Mouse (Mus musculus): ENCODE results near the gene Ccdc38. TPM values are rescaled to one million over a fixed set of nuclear protein-coding genes. Genes with fewer than 3 reads are reported as not detected.

Ccdc38 gene
- polyA plus RNA-seq, 1 experiment from 2014 or later, result 0.44 TPM

- H3K36me3 ChIP-seq (ENCODE audit: control insufficient read depth, insufficient read depth), result no peaks in the 10 kb centered on the region
Measured at GRCm38 (mm10) chr10:93592456-93592855, 52.0 kb downstream of the Ccdc38 start.

GRCm38 (mm10) chr10:93594022-93594482 lies 53.6 kb downstream of the Ccdc38 start:
- 1% methylated on average over 22 of the region's 22 CpGs for WGBS
- H3K4me2 ChIP-seq (ENCODE audit: low read length), result peak overlapping the region; percentile 95
- peaks cover 9% of the 10 kb centered on the region for H3K4me1 ChIP-seq (replicated peaks; ENCODE audit: control insufficient read depth, insufficient read depth, low read length)
- peak overlapping the region; percentile 77 for H3K9ac ChIP-seq (replicated peaks; ENCODE audit: low read depth, low read length)
- peak overlapping the region; percentile 51 for H3K4me3 ChIP-seq (replicated peaks; ENCODE audit: low read length)
- 0 out of 2 replicates have a peak, but pooled peaks cover 2% of the 10 kb centered on the region for H3K27me3 ChIP-seq (replicated peaks; ENCODE audit: control insufficient read depth, insufficient read depth, low read length)
- no peaks in the 10 kb centered on the region for H3K9me3 ChIP-seq (ENCODE audit: control insufficient read depth, low read length)
- H3K36me3 ChIP-seq (ENCODE audit: control insufficient read depth, insufficient read depth), result no peaks in the 10 kb centered on the region
- H3K27ac ChIP-seq (ENCODE audit: low read length), result no peak overlapping the region
- ATAC-seq, result peak; percentile 76

More at GRCm38 (mm10) chr10:93592456-93592855, 52.0 kb downstream of the Ccdc38 start:
- no peak for ATAC-seq
- no peak overlapping the region for H3K27ac ChIP-seq (ENCODE audit: low read length)
- no peak overlapping the region for H3K9ac ChIP-seq (replicated peaks; ENCODE audit: low read depth, low read length)
- 0 out of 2 replicates have a peak, but pooled peaks cover 2% of the 10 kb centered on the region for H3K27me3 ChIP-seq (replicated peaks; ENCODE audit: control insufficient read depth, insufficient read depth, low read length)
- no peak overlapping the region for H3K4me3 ChIP-seq (replicated peaks; ENCODE audit: low read length)
- peaks cover 22% of the 10 kb centered on the region for H3K4me1 ChIP-seq (replicated peaks; ENCODE audit: control insufficient read depth, insufficient read depth, low read length)
- H3K9me3 ChIP-seq (ENCODE audit: control insufficient read depth, low read length), result no peaks in the 10 kb centered on the region
- 59% methylated on average over 12 of the region's 12 CpGs for WGBS
- H3K4me2 ChIP-seq (ENCODE audit: low read length), result no peak overlapping the region

- 82% methylated on average over 4 of the region's 4 CpGs for WGBS
- Histone ChIP-seq H3K9ac (replicated peaks; ENCODE audit: low read depth, low read length) (no peak overlapping the region), H3K4me2 (ENCODE audit: low read length) (no peak overlapping the region), H3K36me3 (ENCODE audit: control insufficient read depth, insufficient read depth) (no peaks in the 10 kb centered on the region), H3K9me3 (ENCODE audit: control insufficient read depth, low read length) (no peaks in the 10 kb centered on the region), H3K27me3 (replicated peaks; ENCODE audit: control insufficient read depth, insufficient read depth, low read length) (0 out of 2 replicates have a peak, but pooled peaks cover 2% of the 10 kb centered on the region), H3K4me3 (replicated peaks; ENCODE audit: low read length) (no peak overlapping the region), H3K27ac (ENCODE audit: low read length) (no peak overlapping the region), H3K4me1 (replicated peaks; ENCODE audit: control insufficient read depth, insufficient read depth, low read length) (peaks cover 4% of the 10 kb centered on the region)
- ATAC-seq, result no peak
Measured at GRCm38 (mm10) chr10:93595831-93596230, 55.4 kb downstream of the Ccdc38 start.

GRCm38 (mm10) chr10:93596641-93597040 lies 56.2 kb downstream of the Ccdc38 start:
- Histone ChIP-seq H3K4me2 (ENCODE audit: low read length) (no peak overlapping the region), H3K4me1 (replicated peaks; ENCODE audit: control insufficient read depth, insufficient read depth, low read length) (peaks cover 4% of the 10 kb centered on the region), H3K27me3 (replicated peaks; ENCODE audit: control insufficient read depth, insufficient read depth, low read length) (0 out of 2 replicates have a peak, but pooled peaks cover 2% of the 10 kb centered on the region), H3K27ac (ENCODE audit: low read length) (no peak overlapping the region), H3K4me3 (replicated peaks; ENCODE audit: low read length) (no peak overlapping the region), H3K9ac (replicated peaks; ENCODE audit: low read depth, low read length) (no peak overlapping the region), H3K9me3 (ENCODE audit: control insufficient read depth, low read length) (no peaks in the 10 kb centered on the region), H3K36me3 (ENCODE audit: control insufficient read depth, insufficient read depth) (no peaks in the 10 kb centered on the region)
- WGBS, result 75% methylated on average over 3 of the region's 3 CpGs
- no peak for ATAC-seq

- 55% methylated on average over 5 of the region's 5 CpGs for WGBS
- H3K4me3 ChIP-seq (replicated peaks; ENCODE audit: low read length), result no peak overlapping the region
- ATAC-seq, result no peak
Measured at GRCm38 (mm10) chr10:93602309-93602708, 61.9 kb downstream of the Ccdc38 start.

GRCm38 (mm10) chr10:93603256-93603655 lies 62.8 kb downstream of the Ccdc38 start:
- no peaks in the 10 kb centered on the region for H3K27me3 ChIP-seq (replicated peaks; ENCODE audit: control insufficient read depth, insufficient read depth, low read length)
- no peak overlapping the region for H3K4me3 ChIP-seq (replicated peaks; ENCODE audit: low read length)
- H3K27ac ChIP-seq (ENCODE audit: low read length), result no peak overlapping the region
- no peak for ATAC-seq
- H3K36me3 ChIP-seq (ENCODE audit: control insufficient read depth, insufficient read depth), result no peaks in the 10 kb centered on the region
- WGBS, result 100% methylated on average over 1 of the region's 1 CpGs
- no peak overlapping the region for H3K4me2 ChIP-seq (ENCODE audit: low read length)
- no peaks in the 10 kb centered on the region for H3K9me3 ChIP-seq (ENCODE audit: control insufficient read depth, low read length)
- H3K4me1 ChIP-seq (replicated peaks; ENCODE audit: control insufficient read depth, insufficient read depth, low read length), result no peaks in the 10 kb centered on the region
- H3K9ac ChIP-seq (replicated peaks; ENCODE audit: low read depth, low read length), result no peak overlapping the region

More at GRCm38 (mm10) chr10:93602309-93602708, 61.9 kb downstream of the Ccdc38 start:
- no peaks in the 10 kb centered on the region for H3K36me3 ChIP-seq (ENCODE audit: control insufficient read depth, insufficient read depth)
- no peaks in the 10 kb centered on the region for H3K27me3 ChIP-seq (replicated peaks; ENCODE audit: control insufficient read depth, insufficient read depth, low read length)
- H3K9me3 ChIP-seq (ENCODE audit: control insufficient read depth, low read length), result no peaks in the 10 kb centered on the region
- no peak overlapping the region for H3K27ac ChIP-seq (ENCODE audit: low read length)
- no peak overlapping the region for H3K9ac ChIP-seq (replicated peaks; ENCODE audit: low read depth, low read length)
- no peaks in the 10 kb centered on the region for H3K4me1 ChIP-seq (replicated peaks; ENCODE audit: control insufficient read depth, insufficient read depth, low read length)
- no peak overlapping the region for H3K4me2 ChIP-seq (ENCODE audit: low read length)

- Histone ChIP-seq H3K4me1 (replicated peaks; ENCODE audit: control insufficient read depth, insufficient read depth, low read length) (no peaks in the 10 kb centered on the region), H3K4me3 (replicated peaks; ENCODE audit: low read length) (no peak overlapping the region), H3K27ac (ENCODE audit: low read length) (no peak overlapping the region), H3K9ac (replicated peaks; ENCODE audit: low read depth, low read length) (no peak overlapping the region), H3K36me3 (ENCODE audit: control insufficient read depth, insufficient read depth) (no peaks in the 10 kb centered on the region), H3K9me3 (ENCODE audit: control insufficient read depth, low read length) (no peaks in the 10 kb centered on the region), H3K4me2 (ENCODE audit: low read length) (no peak overlapping the region), H3K27me3 (replicated peaks; ENCODE audit: control insufficient read depth, insufficient read depth, low read length) (no peaks in the 10 kb centered on the region)
- 79% methylated on average over 9 of the region's 9 CpGs for WGBS
- no peak for ATAC-seq
Measured at GRCm38 (mm10) chr10:93606326-93606725, 65.9 kb downstream of the Ccdc38 start.

- H3K9me3 ChIP-seq (ENCODE audit: control insufficient read depth, low read length), result no peaks in the 10 kb centered on the region
- H3K4me2 ChIP-seq (ENCODE audit: low read length), result no peak overlapping the region
- no peaks in the 10 kb centered on the region for H3K27me3 ChIP-seq (replicated peaks; ENCODE audit: control insufficient read depth, insufficient read depth, low read length)
- no peaks in the 10 kb centered on the region for H3K36me3 ChIP-seq (ENCODE audit: control insufficient read depth, insufficient read depth)
- H3K27ac ChIP-seq (ENCODE audit: low read length), result no peak overlapping the region
- 44% methylated on average over 9 of the region's 9 CpGs for WGBS
- ATAC-seq, result peak; percentile 62
- no peak overlapping the region for H3K4me3 ChIP-seq (replicated peaks; ENCODE audit: low read length)
- no peak overlapping the region for H3K9ac ChIP-seq (replicated peaks; ENCODE audit: low read depth, low read length)
- no peaks in the 10 kb centered on the region for H3K4me1 ChIP-seq (replicated peaks; ENCODE audit: control insufficient read depth, insufficient read depth, low read length)
Measured at GRCm38 (mm10) chr10:93608051-93608450, 67.6 kb downstream of the Ccdc38 start.

- Histone ChIP-seq H3K27me3 (replicated peaks; ENCODE audit: control insufficient read depth, insufficient read depth, low read length) (no peaks in the 10 kb centered on the region), H3K36me3 (ENCODE audit: control insufficient read depth, insufficient read depth) (no peaks in the 10 kb centered on the region), H3K9me3 (ENCODE audit: control insufficient read depth, low read length) (no peaks in the 10 kb centered on the region), H3K4me3 (replicated peaks; ENCODE audit: low read length) (no peak overlapping the region), H3K9ac (replicated peaks; ENCODE audit: low read depth, low read length) (no peak overlapping the region), H3K4me1 (replicated peaks; ENCODE audit: control insufficient read depth, insufficient read depth, low read length) (no peaks in the 10 kb centered on the region), H3K4me2 (ENCODE audit: low read length) (no peak overlapping the region), H3K27ac (ENCODE audit: low read length) (no peak overlapping the region)
- 95% methylated on average over 7 of the region's 7 CpGs for WGBS
- ATAC-seq, result no peak
Measured at GRCm38 (mm10) chr10:93609236-93609635, 68.8 kb downstream of the Ccdc38 start.

- Histone ChIP-seq H3K4me1 (replicated peaks; ENCODE audit: control insufficient read depth, insufficient read depth, low read length) (no peaks in the 10 kb centered on the region), H3K4me3 (replicated peaks; ENCODE audit: low read length) (no peak overlapping the region), H3K27ac (ENCODE audit: low read length) (no peak overlapping the region), H3K4me2 (ENCODE audit: low read length) (no peak overlapping the region), H3K9ac (replicated peaks; ENCODE audit: low read depth, low read length) (no peak overlapping the region), H3K9me3 (ENCODE audit: control insufficient read depth, low read length) (no peaks in the 10 kb centered on the region), H3K27me3 (replicated peaks; ENCODE audit: control insufficient read depth, insufficient read depth, low read length) (no peaks in the 10 kb centered on the region), H3K36me3 (ENCODE audit: control insufficient read depth, insufficient read depth) (no peaks in the 10 kb centered on the region)
- ATAC-seq, result peak; percentile 27; the same call in 1 of the 2 replicates
- 97% methylated on average over 1 of the region's 1 CpGs for WGBS
Measured at GRCm38 (mm10) chr10:93610896-93611295, 70.5 kb downstream of the Ccdc38 start.

Measured in forebrain, embryonic 16.5 days (tissue).